Mouse (Mus musculus) liver, embryonic 11.5 days (tissue): ENCODE measurements around the gene Wwox. TPM values are rescaled to one million over a fixed set of nuclear protein-coding genes. Genes with fewer than 3 reads are reported as not detected.

ENCODE experiments used
- ATAC-seq: fragments of 200-750 bp; cut with Nextera tagmentation; replicated peaks from 2 replicates; pipeline ENCODE4 v1.8.0; 2017; ENCODE audit warnings: moderate number of reproducible peaks, mild to moderate bottlenecking, moderate TSS enrichment, moderate library complexity; ENCODE audit not compliant: low FRiP score
- DNase-seq: peaks from one replicate; pipeline ENCODE4 v3.0.0-alpha.2; 2017; ENCODE audit warnings: low spot score
- H3K27ac ChIP-seq: fragments of 300-500 bp; sonication (generic); 2 replicates; pipeline ENCODE4 v1.5.1; 2014; ENCODE audit warnings: mild to moderate bottlenecking, low read depth, low read length, control low read depth
- H3K27me3 ChIP-seq: fragments of 300-500 bp; sonication (generic); replicated peaks from 2 replicates; pipeline ENCODE4 v1.6.1; 2014; ENCODE audit warnings: low read length, mixed read lengths; ENCODE audit not compliant: control insufficient read depth, insufficient read depth
- H3K36me3 ChIP-seq: fragments of 300-500 bp; sonication (generic); 2 replicates; pipeline ENCODE4 v1.6.1; 2014; ENCODE audit warnings: mild to moderate bottlenecking, low read length, moderate library complexity, mixed read lengths; ENCODE audit not compliant: control insufficient read depth, insufficient read depth
- H3K4me1 ChIP-seq: fragments of 300-500 bp; sonication (generic); replicated peaks from 2 replicates; pipeline ENCODE4 v1.6.1; 2014; ENCODE audit warnings: low read length, mixed read lengths; ENCODE audit not compliant: control insufficient read depth, insufficient read depth
- H3K4me2 ChIP-seq: fragments of 300-500 bp; sonication (generic); 2 replicates; pipeline ENCODE4 v1.6.1; 2014; ENCODE audit warnings: mild to moderate bottlenecking, control low read depth, moderate library complexity
- H3K4me3 ChIP-seq: fragments of 300-500 bp; sonication (generic); 2 replicates; pipeline ENCODE4 v1.5.1; 2014; ENCODE audit warnings: low read depth, low read length, control low read depth
- H3K9ac ChIP-seq: fragments of 300-500 bp; sonication (generic); 2 replicates; pipeline ENCODE4 v1.6.1; 2014; ENCODE audit warnings: low read depth, low read length, control low read depth
- H3K9me3 ChIP-seq: fragments of 300-500 bp; sonication (generic); 2 replicates; pipeline ENCODE4 v1.6.1; 2016; ENCODE audit warnings: low read length, inconsistent platforms, mixed read lengths; ENCODE audit not compliant: control insufficient read depth
- WGBS: fragments of 180-500 bp; shearing (Covaris S2); extraction: QIAGEN DNeasy Blood & Tissue Kit; methylation state at CpG from one replicate; pipeline ENCODE4 v1.1.7; 2014; 5-methylcytosine and 5-hydroxymethylcytosine counted together
- polyA plus RNA-seq: library from polyadenylated mRNA; unstranded; fragments of >200 nt; fragmentation: Nextera tagmentation; extraction: Ambion mirVana; gene quantifications from 2 replicates; pipeline ENCODE4 v1.2.1, GENCODE M21; 2014

Wwox gene
- polyA plus RNA-seq, 1 experiment from 2014 or later: 7.3 TPM

- Histone ChIP-seq H3K4me1 (no peaks in the 10 kb centered on the region; the same call in 1 of the 2 replicates), H3K9me3 (no peaks in the 10 kb centered on the region; the same call in 1 of the 2 replicates), H3K27me3 (no peaks in the 10 kb centered on the region), H3K36me3 (no peaks in the 10 kb centered on the region), H3K4me2 (no peak overlapping the region), H3K9ac (no peak overlapping the region), H3K27ac (no peak overlapping the region), H3K4me3 (no peak overlapping the region)
- no peak for DNase-seq
- WGBS: 64% methylated on average over 12 of the region's 12 CpGs
- ATAC-seq: no peak
Measured at GRCm38 (mm10) chr8:114973002-114973461, 533.6 kb downstream of the Wwox start.

- no peak overlapping the region for H3K4me2 ChIP-seq
- H3K9ac ChIP-seq: no peak overlapping the region
- no peak for DNase-seq
- 59% methylated on average over 5 of the region's 5 CpGs for WGBS
- no peak overlapping the region for H3K27ac ChIP-seq
- H3K36me3 ChIP-seq: no peaks in the 10 kb centered on the region
- ATAC-seq: no peak
- no peaks in the 10 kb centered on the region for H3K27me3 ChIP-seq
- no peaks in the 10 kb centered on the region for H3K9me3 ChIP-seq
- H3K4me1 ChIP-seq: no peaks in the 10 kb centered on the region; the same call in 1 of the 2 replicates
- H3K4me3 ChIP-seq: no peak overlapping the region
Measured at GRCm38 (mm10) chr8:114974336-114974950, 535.0 kb downstream of the Wwox start.

- no peaks in the 10 kb centered on the region for H3K9me3 ChIP-seq
- H3K9ac ChIP-seq: no peak overlapping the region
- no peaks in the 10 kb centered on the region for H3K27me3 ChIP-seq
- no peaks in the 10 kb centered on the region for H3K4me1 ChIP-seq
- ATAC-seq: no peak
- H3K4me2 ChIP-seq: no peak overlapping the region
- no peaks in the 10 kb centered on the region for H3K36me3 ChIP-seq
- 71% methylated on average over 11 of the region's 11 CpGs for WGBS
- H3K27ac ChIP-seq: no peak overlapping the region
- DNase-seq: no peak
- H3K4me3 ChIP-seq: no peak overlapping the region
Measured at GRCm38 (mm10) chr8:114977746-114978145, 538.3 kb downstream of the Wwox start.

- H3K36me3 ChIP-seq: no peaks in the 10 kb centered on the region
- H3K9ac ChIP-seq: no peak overlapping the region
- DNase-seq (no peak), ATAC-seq (no peak)
- H3K4me3 ChIP-seq: no peak overlapping the region
- H3K4me1 ChIP-seq: no peaks in the 10 kb centered on the region
- H3K9me3 ChIP-seq: no peaks in the 10 kb centered on the region
- H3K4me2 ChIP-seq: no peak overlapping the region
- no peaks in the 10 kb centered on the region for H3K27me3 ChIP-seq
- H3K27ac ChIP-seq: no peak overlapping the region
- WGBS: 76% methylated on average over 15 of the region's 15 CpGs
Measured at GRCm38 (mm10) chr8:114978206-114978960, 538.9 kb downstream of the Wwox start.

GRCm38 (mm10) chr8:114979671-114980070 lies 540.2 kb downstream of the Wwox start:
- Histone ChIP-seq H3K4me1 (no peaks in the 10 kb centered on the region), H3K4me3 (no peak overlapping the region), H3K36me3 (no peaks in the 10 kb centered on the region), H3K27me3 (no peaks in the 10 kb centered on the region), H3K27ac (no peak overlapping the region), H3K9ac (no peak overlapping the region), H3K4me2 (no peak overlapping the region), H3K9me3 (no peaks in the 10 kb centered on the region)
- ATAC-seq: no peak
- DNase-seq: no peak

GRCm38 (mm10) chr8:114982762-114983161 lies 543.3 kb downstream of the Wwox start:
- no peaks in the 10 kb centered on the region for H3K27me3 ChIP-seq
- WGBS: 92% methylated on average over 11 of the region's 11 CpGs

GRCm38 (mm10) chr8:114984500-114984899 lies 545.0 kb downstream of the Wwox start:
- H3K4me3 ChIP-seq: no peak overlapping the region
- no peak overlapping the region for H3K4me2 ChIP-seq
- ATAC-seq (no peak), DNase-seq (no peak)
- no peaks in the 10 kb centered on the region for H3K27me3 ChIP-seq
- H3K27ac ChIP-seq: no peak overlapping the region
- WGBS: 80% methylated on average over 8 of the region's 8 CpGs
- H3K36me3 ChIP-seq: no peaks in the 10 kb centered on the region
- H3K4me1 ChIP-seq: no peaks in the 10 kb centered on the region
- no peak overlapping the region for H3K9ac ChIP-seq
- H3K9me3 ChIP-seq: no peaks in the 10 kb centered on the region

More at GRCm38 (mm10) chr8:114982762-114983161, 543.3 kb downstream of the Wwox start:
- Histone ChIP-seq H3K36me3 (no peaks in the 10 kb centered on the region), H3K4me3 (no peak overlapping the region), H3K9me3 (no peaks in the 10 kb centered on the region), H3K27ac (no peak overlapping the region), H3K9ac (no peak overlapping the region), H3K4me2 (no peak overlapping the region), H3K4me1 (no peaks in the 10 kb centered on the region)
- ATAC-seq: no peak
- DNase-seq: no peak

- Histone ChIP-seq H3K4me1 (no peaks in the 10 kb centered on the region), H3K9me3 (no peaks in the 10 kb centered on the region), H3K27me3 (no peaks in the 10 kb centered on the region), H3K4me2 (no peak overlapping the region), H3K9ac (no peak overlapping the region), H3K27ac (no peak overlapping the region), H3K36me3 (no peaks in the 10 kb centered on the region), H3K4me3 (no peak overlapping the region)
- no peak for ATAC-seq
- no peak for DNase-seq
- 48% methylated on average over 13 of the region's 13 CpGs for WGBS
Measured at GRCm38 (mm10) chr8:114985996-114986395, 546.5 kb downstream of the Wwox start.

- ATAC-seq (no peak), DNase-seq (no peak)
- no peak overlapping the region for H3K4me3 ChIP-seq
- H3K36me3 ChIP-seq: no peaks in the 10 kb centered on the region
- no peak overlapping the region for H3K4me2 ChIP-seq
- no peaks in the 10 kb centered on the region for H3K4me1 ChIP-seq
- 84% methylated on average over 10 of the region's 10 CpGs for WGBS
- no peak overlapping the region for H3K9ac ChIP-seq
- H3K9me3 ChIP-seq: no peaks in the 10 kb centered on the region
- H3K27me3 ChIP-seq: no peaks in the 10 kb centered on the region
- H3K27ac ChIP-seq: no peak overlapping the region
Measured at GRCm38 (mm10) chr8:114986971-114987370, 547.5 kb downstream of the Wwox start.
